Mouse (Mus musculus): Measurements from ENCODE around the gene Speg.

Gene Speg

GRCm38 (mm10) chr1:75365510-75366137, 9.5 kb upstream of the Speg start:
- DNase-seq = no peak

GRCm38 (mm10) chr1:75369360-75369983, 5.6 kb upstream of the Speg start:
- peak; percentile 46 for DNase-seq

DNA sequence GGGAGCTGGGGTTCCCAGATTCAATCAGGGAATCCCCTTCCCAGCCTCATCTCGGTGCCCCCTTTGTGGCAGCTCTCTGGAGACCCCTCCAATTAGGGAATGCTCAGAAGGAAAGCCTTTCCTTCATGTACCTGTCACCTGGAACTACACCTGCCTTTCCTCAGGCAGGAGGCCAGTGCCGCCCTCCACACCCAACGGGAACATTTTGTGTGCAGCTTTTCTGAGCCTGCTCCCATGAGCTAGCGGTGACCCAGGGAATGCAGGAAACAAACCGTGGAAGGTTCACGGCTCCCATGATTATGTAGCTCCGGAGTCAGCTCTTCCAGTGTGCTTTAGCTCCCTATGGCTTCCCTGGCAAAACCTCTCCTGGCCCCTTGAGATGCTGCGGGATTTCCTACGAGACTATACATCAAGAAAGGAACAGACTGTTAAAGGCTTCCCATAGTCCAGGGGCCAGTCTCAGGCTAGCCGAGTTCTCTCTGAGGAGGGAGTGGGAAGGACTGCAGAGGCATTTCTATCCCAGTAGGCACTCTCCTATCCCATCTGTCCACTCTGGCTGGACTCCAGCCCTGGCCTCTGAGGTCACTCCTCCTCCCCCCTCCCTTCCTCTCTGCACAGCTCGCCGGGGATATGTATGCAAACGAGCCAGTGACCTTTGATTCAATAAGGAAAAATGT, 5.0 kb upstream of the Speg start:
- peak; percentile 86 for DNase-seq

DNA sequence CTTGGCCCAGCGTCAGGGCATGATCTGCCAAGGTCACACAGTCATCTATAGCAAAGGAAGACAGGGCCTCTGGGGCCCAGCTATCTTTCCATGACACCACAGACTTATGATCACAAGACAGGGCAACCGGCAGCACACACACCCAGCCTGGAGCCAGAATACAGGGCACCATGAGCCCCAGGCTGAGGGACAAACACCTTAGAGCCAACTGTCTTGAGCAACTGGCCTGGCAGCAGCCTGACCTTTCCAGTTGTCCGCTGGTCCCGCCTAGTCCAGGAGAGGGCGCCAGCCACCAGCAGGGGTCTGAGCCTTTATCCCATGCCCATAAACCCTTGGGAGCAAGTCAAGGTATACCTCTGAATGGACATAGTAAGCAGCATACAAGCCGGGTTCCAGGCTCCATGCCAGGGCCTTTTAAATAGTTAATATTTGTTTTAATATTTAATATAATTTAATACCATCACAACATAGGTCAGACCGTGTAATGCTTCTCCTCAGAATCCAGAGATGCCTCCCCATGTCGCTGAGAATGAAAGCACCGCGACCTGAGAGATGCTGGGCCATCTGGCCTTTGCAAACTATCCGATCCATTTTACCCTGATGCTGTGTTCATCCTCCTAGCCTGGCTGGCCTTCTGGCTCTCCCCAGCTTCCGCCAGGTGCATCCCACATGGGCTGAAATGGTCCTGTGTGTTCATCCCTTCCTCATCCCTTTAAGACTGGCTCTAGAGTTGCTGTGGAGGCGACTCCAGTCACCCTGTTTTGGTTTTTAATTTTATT, 3.6 kb upstream of the Speg start:
- DNase-seq = peak; percentile 55

GRCm38 (mm10) chr1:75372450-75372849, 2.6 kb upstream of the Speg start:
- no peak for DNase-seq

DNA sequence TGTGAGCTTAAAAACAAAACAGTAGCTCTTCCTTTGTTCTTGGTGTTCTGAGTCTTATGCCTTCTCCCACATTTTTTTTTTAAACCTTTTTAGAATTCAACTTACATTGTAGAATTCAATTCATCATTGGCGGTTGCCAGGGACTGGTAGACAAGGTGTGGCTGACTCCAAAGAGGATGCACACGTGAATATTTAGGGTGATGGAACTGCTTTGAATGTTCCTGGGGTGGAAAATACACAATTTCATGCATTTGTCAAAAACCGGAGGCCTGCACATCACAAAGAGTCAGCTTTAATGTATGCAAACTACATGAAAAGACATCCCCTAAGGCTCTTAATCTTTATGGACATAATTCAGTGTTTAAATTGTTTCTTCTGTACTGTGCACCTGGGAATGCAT, 1.8 kb upstream of the Speg start:
- no peak for DNase-seq

DNA sequence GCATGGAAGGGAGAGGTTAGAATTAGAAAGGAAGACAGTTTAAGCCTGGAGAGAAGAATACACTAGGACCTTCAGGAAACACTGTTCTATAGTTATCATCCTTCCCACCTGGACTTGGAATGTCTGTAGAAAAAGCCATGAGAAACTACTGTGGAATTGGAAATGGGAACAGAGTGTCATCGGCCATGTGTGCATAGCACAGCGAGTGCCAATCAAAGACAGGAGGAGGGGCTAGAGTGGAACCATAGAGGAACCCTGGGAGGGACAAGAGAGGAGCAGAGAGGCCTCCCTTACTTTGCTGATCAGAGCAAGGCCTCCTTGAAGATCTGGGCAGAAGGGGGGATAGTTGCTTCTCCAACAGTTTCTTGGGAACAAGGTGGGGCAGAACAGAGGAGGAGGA, 4.1 kb downstream of the Speg start:
- DNase-seq = no peak

- no peak for DNase-seq
These were observed 4.8 kb downstream of the Speg start for GRCm38 (mm10) chr1:75379931-75380330.

DNA sequence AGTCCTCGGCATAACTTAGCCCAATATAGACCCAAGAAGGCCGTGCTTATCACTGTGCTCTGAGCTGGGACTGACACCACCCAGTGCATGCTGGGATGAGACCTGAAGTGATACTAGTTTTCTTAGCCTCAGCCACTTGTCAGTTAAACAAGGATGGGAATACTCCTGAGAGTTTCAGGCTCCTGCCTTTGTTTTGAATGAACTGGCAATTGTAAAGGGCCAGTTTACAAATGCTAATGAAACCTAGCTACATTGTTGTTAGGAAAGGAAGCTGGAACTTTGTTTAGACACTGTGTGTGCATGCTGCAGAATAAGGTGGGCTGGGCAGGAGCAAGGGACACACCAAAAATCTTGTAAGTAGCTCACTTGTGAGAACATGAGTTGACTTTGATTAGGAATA, 5.9 kb downstream of the Speg start:
- no peak for DNase-seq

GRCm38 (mm10) chr1:75381482-75382355, 6.6 kb downstream of the Speg start:
- peak; percentile 67 for DNase-seq

- DNase-seq = peak; percentile 55
These were observed 7.4 kb downstream of the Speg start for GRCm38 (mm10) chr1:75382356-75383071.

- DNase-seq = no peak
These were observed 9.5 kb downstream of the Speg start for GRCm38 (mm10) chr1:75384470-75385141.

GRCm38 (mm10) chr1:75385142-75385730, 10.1 kb downstream of the Speg start:
- no peak for DNase-seq

GRCm38 (mm10) chr1:75386149-75386548, 11.1 kb downstream of the Speg start:
- DNase-seq = no peak

GRCm38 (mm10) chr1:75387469-75387928, 12.4 kb downstream of the Speg start:
- no peak for DNase-seq

- no peak for DNase-seq
These were observed 13.1 kb downstream of the Speg start for GRCm38 (mm10) chr1:75387929-75388897.

GRCm38 (mm10) chr1:75388898-75389515, 13.9 kb downstream of the Speg start:
- DNase-seq = no peak

- DNase-seq = no peak
These were observed 18.0 kb downstream of the Speg start for GRCm38 (mm10) chr1:75393139-75393538.

DNA sequence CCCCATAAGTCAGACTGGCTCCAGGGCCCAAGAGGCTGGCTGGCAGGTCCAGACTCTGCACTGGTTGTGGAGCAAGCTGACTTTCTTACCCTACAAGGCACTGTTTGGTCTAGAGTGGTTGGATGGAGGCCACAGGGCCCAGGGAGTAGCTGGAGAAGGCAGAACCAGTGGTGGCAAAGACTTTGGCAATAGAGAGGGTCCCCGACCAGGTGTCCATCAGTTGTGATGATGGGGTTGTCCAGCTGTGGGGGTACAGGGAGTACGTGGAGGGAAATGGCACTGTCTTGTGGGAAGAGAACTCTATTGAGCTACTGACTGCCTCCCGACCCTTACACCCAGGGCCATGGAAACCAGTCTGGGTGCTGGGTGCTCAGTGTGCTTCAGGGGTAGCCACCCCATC, 18.7 kb downstream of the Speg start:
- DNase-seq = no peak

All from kidney, postnatal 14 days (tissue).